Mouse (Mus musculus): ENCODE results near the gene Ppp4r1.

DNA sequence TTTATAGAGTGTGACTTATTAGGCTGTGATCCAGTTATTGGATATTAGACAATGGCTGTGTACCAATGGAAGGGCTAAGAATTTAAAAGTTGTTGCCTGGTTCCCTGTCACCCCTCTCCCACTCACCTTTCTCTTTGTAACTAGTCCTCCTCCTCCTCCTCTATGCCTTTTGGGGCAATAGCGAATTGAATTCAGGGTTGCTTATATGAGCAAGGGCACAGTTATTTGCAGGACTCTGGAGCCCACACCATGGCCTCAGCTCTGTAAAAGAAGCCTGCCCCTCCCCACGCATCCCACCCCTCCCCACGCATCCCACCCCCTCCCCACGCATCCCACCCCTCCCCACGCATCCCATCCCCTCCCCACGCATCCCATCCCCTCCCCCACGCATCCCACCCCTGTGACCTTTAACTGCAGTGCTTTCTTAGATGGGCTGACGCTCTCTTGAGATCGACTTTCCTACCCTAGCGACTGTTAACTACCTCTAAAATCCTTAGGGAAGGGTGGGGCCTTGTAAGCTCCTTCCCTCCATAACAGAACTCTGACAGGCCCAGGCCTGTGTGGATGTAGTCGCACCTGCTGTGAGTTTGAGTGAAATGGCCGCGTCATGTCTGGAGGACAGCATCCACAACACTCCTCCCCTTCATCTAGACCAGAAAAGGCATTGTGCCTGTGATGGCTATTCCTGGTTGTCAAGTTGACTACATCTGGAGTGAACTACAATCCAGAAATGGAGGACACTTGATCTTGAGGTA lies 11.9 kb downstream of the Ppp4r1 start:
- TF ChIP-seq EP300 (IDR thresholded peaks at IDR 0.05; ENCODE audit: low read depth), result no peak
- no peak for TF ChIP-seq CTCF (IDR thresholded peaks at IDR 0.05; ENCODE audit: low read depth)
